Mouse (Mus musculus): ENCODE data around the gene Ccna2.
A peak's percentile ranks its signal among the peaks of the same experiment; 100 is the strongest.
"Not testable (repeated sequence)": the region's sequence is repeated elsewhere in the genome, so short reads cannot be mapped to it uniquely, and the experiment has no call there.

Gene Ccna2

DNA sequence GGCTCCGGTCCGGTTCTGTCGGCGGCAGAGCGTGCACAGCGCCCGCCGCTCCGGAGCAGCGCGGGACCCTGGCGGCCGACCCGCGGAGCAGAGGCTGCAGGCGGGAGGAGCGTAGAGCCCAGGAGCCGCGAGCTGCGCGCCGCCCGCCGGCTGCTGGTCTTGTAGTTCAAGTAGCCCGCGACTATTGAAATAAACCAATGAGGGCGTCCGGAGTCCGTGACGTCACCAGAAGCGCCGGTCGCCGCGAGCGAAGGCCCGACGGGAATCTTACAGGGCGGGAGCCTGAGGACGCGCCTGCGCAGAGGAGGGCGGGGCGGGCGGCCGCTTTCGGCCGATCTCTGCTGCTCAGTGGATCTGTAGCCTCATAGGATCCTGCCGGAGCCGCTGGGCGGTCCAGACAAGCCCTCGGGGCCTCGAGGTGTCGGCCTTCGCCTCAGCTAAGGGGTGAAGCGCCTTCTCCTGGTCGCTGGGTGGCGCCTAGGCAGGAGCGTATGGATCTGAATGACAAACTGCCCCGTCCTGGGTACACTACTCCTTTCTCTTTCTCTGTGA lies at the start of gene Ccna2:
TSS of gene Ccna2 (minus strand) at position 324 of the 552 bp plus-strand sequence.
- peak; percentile 98 for DNase-seq (ENCODE audit: low read depth, low spot score)

DNA sequence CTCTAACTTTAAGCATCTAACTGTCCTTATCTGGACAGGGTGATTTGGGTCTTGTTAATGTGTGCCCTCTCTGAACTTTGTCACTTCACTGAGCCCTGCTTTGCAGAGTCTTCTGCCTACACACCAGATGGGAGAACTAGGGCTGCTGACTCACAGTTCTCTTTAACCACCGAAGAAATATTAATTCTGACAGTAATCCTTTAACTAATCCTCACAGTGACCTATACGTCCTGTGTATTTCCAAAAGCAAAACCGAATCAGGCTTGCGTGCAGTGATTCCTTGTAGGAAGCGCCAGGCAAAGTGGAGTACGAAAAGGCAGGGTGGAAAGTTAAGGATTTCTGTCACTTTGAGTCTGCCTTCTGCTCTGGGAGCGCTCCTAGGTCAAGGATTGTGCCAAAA lies 46.2 kb upstream of the Ccna2 start:
- DNase-seq (ENCODE audit: low read depth, low spot score) = no peak

DNA sequence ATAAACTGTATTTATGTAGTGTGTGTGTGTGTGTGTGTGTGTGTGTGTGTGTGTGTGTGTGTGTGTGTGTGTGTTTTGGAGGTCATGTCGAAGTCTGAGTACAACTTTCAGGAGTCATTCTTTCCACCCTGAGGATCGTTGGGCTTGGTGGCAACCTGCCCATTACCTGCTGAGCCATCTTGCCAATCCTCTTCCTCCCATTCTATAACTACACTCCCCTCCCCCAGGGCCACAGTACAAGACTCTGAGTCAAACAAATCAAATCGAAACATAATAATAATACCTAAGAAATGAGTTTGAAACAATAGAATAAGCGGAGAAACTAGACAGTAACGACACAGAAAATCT lies 41.9 kb upstream of the Ccna2 start:
- no peak for DNase-seq (ENCODE audit: low read depth, low spot score)

DNA sequence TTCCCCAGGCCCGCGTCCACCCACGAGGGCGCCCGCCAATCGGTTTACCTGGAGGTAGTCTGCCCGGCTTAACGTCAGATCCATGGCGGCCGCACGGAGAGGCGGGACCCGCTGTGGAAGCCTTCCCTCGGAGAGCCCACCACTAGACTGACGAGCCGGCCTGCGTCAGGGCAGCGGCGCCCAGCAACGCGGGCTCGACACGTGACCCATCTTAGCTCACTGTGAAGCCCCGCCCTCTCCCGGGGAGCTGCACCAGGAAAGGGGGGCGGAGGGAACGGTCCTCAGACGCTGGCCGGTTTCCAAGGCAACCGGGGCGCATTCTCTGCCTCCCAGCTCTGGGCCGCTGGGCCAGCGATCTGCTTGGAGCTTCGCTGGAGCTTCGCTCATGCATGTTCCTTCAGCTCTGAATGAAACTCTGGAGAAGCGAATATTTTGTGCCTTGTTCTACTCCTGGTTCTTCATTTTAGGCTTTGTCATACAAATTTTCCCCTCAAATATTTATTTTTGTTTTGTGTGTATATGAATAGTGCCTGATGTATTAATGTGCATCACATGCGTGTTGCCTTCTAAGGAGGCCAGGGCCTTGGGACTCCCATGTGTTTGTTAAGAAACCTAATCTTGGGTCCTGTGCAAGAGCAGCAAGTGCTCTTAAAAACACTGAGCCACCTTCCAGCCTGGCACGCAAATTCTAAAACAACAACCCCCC lies 41.4 kb upstream of the Ccna2 start, which contains the start of gene Bbs7:
TSS of gene Bbs7 (minus strand) at position 276 of the 706 bp plus-strand sequence.
- peak; percentile 86 for DNase-seq (ENCODE audit: low read depth, low spot score)

DNA sequence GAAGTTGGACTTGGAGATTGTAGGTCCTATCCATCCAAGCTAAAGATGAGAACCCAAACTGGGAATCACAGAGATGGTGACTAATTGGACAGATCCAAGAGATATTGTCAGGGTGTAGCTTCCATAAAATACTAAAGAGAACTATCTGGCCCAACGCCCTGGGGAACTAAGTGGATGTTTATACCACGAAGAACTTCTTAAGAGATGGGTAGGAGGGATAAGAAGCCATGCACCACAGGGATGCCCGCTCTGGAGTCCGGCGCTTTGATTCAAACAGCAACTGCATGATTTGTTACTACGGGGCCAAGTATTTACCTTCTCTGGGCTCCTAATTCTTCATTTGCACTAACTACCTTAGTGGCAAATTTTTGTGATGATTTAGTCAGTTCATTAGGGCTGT lies 40.7 kb upstream of the Ccna2 start:
- no peak for DNase-seq (ENCODE audit: low read depth, low spot score)

DNA sequence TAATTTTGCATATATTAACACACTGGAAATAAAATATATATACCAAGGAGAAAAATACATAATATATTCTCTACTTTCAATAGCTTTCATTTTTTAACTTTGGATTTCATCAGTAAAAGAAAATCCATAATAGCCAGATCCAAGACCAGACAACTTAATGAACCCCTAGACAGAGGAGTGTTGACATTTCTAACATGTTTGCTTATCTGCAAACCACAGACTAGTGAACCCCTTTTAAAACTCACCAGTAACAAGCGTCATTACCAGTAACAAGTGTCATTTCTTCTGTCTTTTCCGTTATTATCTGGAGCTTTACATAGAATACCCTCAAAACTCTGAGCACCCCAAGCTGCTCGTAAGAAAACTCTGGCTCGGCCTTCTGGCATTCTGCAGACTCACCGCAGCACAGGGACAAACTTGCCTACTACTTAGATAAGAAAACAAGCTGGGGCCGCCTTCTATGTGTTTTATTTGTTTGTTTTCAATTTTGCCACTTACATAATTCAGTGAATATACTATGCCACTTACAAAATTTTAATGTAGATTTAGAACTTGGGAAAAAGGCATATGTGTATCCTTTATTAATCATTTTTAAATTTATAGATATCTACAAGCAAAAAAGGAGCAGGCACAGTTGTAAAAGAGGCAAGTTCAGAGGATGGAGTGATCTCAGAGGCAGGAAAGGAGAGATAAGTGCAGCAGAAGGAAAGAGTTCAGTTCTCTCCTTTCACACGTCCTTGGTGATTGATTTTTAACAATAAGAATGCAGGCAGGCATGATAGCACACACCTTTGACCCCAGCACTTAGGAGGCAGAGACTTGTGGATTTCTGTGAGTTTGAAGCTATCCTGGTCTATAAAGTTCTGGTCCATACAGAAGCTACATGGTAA lies 34.2 kb upstream of the Ccna2 start:
- DNase-seq (ENCODE audit: low read depth, low spot score) = no peak

DNA sequence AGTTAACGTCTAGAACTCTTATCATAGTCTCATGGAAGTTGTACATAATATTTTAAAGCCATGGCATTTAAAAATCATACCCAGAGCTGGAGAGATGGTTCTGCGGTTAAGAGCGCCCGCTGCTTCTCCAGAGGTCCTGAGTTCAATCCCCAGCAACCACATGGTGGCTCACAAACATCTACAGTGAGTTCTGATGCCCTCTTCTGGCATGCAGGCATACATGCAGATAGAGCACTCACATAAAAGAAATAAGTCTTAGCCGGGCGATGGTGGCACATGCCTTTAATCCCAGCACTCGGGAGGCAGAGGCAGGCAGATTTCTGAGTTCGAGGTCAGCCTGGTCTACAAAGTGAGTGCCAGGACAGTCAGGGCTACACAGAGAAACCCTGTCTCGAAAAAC lies 27.8 kb upstream of the Ccna2 start:
- not testable (repeated sequence) for DNase-seq (ENCODE audit: low read depth, low spot score)

DNA sequence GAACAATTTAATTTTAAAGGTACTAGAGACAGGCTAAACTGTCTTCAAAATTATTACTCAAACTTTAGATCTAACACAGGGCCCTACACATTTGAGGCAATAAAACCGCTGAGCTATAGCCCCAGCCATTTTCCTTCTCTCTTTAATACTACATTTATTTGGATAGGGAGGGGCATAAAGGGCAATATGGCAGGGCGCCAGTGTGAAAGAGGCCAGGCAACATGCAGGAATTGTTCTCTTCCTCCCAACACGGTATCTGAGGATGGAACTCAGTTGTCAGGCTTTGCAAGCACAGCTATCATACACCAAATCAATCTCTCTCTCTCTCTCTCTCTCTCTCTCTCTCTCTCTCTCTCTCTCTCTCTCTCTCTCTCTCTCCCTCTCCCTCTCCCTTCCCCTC lies 26.9 kb upstream of the Ccna2 start:
- DNase-seq (ENCODE audit: low read depth, low spot score) = no peak

DNA sequence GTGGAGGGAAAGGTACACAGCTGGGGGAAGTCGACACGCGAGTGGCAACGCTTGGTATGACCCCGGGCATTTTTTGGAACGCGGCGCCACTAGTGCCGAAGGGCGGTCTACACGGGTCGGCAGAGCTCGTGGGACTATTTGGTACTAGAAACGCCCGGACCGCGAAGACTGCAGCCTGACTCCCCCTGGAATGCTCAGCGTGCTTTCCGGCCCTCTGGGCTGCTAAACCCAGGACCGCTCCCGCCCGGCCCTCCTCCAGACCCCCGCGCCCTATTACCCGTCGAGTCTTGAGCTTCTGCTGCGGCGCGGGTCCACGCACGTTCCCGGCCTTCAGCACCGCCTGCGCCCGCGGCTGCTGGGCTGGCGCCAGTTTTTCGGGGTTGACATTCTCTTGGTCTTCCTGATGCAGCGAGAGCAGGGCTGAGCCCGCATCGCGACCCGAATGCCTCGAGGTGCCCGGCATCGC lies 556 bp downstream of the Ccna2 start:
- no peak for DNase-seq (ENCODE audit: low read depth, low spot score)

DNA sequence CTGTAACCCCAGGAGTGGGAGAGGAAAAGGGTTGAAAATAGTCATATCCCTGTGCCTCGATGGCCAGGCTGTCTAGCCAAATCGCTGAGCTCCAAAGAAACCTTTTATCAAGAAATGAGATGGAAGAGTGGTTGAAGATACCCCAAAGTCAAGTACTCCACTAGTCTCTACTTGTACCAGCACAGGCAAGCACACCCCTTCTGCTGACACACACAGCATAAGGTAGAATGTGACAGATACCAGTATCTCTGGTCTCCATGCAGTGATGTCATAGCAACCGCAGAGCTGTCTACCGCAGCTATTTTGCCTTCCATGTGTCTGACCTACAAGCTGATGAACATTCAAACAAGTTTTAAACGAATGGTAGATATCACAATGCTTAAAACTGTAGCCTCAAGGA lies 2.1 kb downstream of the Ccna2 start:
- DNase-seq (ENCODE audit: low read depth, low spot score) = no peak

DNA sequence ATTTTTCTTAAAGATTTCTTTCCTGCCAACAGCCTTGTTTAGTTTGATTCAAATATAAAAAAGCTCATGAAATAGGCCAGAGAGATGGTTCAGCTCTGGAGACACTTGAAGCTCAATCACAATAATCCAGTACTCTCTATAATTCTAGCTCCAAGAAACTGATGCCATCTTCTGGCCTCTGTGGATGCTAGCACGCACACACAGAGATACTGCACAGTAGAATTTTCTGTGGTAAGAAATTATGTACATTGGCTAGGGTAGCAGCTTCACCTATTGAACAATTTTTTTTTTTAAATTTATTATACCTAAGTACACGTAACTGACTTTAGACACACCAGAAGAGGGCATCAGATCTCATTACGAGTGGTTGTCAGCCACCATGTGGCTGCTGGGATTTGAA lies 8.3 kb downstream of the Ccna2 start:
- DNase-seq (ENCODE audit: low read depth, low spot score) = no peak

DNA sequence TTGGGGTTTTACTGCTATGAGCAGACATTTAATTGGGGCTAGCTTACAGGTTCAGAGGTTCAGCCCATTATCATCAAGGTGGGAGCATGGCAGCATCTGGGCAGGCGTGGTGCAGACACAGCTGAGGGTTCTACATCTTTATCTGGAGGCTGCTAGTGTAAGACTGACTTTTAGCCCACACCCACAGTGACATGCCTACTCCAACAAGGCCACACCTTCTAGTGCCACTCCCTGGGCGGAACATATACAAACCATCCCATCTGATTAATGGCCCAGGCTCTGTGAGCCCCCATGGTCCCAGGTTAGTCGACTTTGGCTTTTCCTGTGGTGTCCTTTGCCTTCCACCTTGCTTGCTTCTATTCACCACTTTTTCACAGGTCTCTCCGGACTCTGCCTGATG lies 12.3 kb downstream of the Ccna2 start:
- DNase-seq (ENCODE audit: low read depth, low spot score) = no peak

DNA sequence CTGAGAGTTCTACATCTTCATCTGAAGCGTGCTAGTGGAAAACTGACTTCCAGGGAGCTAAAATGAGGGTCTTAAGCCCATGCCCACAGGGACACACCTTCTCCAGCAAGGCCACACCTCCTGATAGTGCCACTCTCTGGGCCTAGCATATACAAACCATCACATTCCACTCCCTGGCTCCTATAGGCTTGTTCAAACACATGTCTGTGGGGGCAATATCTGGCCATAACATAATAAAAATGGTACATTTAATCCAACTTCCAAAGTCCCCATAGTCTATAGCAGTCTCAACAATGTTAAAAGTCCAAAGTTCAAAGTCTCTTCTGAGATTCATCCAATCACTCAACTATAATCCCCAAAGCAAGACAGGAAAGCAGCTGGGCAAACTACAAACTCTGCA lies 14.3 kb downstream of the Ccna2 start:
- DNase-seq (ENCODE audit: low read depth, low spot score) = no peak

DNA sequence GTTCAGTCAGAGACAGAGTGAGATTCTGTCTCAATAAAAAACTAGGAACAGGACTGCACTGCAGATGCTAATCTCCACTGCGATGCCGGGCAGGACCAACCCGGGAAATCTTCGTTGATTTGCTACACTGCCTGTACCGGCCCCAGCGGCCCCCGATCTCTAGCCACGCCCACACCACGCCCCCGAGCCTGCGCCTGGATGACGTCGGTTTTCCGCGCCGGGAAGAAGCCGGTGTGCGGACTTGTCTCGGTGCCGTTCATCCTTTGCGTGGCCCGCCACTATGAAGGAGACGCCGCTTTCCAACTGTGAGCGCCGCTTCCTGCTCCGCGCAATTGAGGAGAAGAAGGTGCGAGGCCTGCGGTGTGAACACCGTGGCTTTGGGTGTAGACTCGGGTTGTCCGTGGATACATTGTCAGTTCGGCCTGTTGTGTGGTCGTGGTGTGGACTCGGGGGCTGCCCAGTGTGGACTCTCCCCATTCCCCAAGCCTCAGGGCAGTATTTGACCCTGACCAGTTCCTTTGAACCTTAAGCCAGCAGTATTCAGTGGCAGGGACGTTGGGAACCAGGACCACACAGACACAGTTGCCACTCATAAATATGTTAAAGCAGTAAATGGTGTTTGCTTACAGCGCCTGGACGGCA lies 19.4 kb downstream of the Ccna2 start, which contains the start of gene Exosc9:
TSS of gene Exosc9 (plus strand) at position 201 of the 642 bp plus-strand sequence.
- DNase-seq (ENCODE audit: low read depth, low spot score) = peak; percentile 78

DNA sequence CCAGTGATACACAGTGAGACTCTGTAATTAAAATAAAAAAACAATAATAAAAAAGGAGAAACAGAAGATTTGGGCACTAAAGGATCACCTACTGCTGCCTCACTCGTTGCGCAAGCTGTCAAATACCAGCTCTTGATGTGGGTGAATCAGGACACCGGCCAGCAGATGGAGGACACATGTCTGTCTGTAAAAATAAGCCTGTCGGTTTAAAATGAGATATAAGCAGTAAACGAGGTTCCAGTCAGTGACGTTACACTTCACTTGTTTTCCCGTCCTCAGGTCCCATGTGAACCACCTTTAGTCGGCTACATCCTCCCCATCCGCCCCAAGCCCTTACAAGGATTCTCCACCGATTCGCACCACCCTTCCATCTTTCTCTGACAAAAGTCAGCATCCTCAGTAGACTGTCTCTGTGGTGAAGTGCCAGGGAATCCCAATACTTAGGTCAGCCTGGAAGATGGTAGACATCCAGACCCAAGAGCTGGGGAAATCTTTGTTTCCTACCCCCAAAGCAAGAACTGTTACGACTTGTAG lies 20.0 kb downstream of the Ccna2 start:
- no peak for DNase-seq (ENCODE audit: low read depth, low spot score)

DNA sequence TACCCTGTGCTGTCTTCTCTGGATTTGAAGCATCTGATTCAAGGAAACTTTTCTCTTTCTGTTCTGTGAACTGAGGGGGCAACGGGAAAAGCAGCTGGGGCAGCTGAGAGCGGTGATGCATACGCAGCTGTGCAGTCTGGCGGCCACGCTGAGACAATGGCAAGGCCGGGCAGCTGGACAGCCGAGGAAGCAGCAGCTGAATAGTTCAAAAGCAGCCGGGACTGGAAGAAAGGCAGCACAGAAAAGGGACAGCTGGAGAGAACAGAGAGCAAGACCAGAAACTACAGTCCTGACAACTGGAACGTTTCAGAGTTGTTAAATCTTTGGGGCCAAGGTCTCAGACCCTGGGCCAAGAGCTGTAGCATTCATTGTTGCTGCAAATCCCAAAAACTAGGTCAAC lies 20.6 kb downstream of the Ccna2 start:
- peak; percentile 46 for DNase-seq (ENCODE audit: low read depth, low spot score)

DNA sequence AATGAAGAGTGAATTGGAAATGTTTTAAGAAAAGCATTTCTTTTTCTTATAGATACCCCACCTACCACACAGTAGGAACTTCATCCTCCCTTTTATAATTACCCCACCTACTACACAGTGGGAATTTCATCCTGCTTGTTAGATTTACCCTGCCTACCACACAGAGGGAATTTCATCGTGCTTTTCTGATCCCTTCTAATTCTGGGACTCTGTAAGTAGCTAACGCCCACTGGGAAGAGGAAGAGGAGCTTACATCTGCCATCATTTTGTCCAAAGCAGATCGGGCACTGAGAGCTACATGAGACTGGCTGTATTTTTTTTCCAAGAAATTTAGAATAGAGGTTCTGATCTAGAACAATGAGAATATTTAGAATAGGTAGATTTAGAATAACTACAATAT lies 27.0 kb downstream of the Ccna2 start:
- DNase-seq (ENCODE audit: low read depth, low spot score) = no peak

DNA sequence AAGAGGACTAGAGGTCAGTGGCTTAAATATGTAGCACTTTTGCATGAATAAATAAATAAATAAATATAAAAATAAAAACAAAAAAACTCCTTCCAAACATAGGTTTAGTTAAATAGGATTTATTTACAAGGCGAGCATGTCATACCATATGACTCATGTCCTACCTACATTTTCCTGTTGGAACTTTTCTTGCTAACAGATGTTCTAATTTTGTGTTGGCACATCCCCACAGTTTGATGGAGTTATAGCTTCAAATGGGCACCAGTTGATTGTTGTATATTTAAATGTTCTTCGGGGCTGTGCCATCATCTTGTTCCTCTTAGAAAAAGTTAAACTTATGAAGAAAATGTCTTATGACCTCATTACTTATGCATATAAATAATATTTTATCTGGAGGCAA lies 30.6 kb downstream of the Ccna2 start:
- DNase-seq (ENCODE audit: low read depth, low spot score) = no peak

DNA sequence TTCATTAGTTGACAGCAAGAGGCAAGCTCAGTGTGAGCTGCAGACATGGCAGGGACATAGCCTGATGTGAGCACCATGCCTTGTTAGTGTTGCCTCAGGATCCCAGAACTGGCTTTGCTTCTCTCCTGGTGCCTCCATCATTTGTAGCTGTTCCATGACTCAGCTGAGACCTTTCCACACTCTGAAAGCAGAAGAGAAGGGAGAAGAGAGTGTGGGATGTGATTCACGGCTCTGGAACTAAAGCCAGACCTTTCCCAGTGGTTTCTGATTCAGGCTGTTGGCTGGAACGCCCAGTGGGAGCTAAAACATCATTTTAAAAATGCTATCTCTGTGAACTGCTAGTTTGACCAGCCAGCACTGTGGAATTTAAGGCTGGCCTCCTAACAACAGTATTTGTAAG lies 31.2 kb downstream of the Ccna2 start:
- peak; percentile 25 for DNase-seq (ENCODE audit: low read depth, low spot score)

DNA sequence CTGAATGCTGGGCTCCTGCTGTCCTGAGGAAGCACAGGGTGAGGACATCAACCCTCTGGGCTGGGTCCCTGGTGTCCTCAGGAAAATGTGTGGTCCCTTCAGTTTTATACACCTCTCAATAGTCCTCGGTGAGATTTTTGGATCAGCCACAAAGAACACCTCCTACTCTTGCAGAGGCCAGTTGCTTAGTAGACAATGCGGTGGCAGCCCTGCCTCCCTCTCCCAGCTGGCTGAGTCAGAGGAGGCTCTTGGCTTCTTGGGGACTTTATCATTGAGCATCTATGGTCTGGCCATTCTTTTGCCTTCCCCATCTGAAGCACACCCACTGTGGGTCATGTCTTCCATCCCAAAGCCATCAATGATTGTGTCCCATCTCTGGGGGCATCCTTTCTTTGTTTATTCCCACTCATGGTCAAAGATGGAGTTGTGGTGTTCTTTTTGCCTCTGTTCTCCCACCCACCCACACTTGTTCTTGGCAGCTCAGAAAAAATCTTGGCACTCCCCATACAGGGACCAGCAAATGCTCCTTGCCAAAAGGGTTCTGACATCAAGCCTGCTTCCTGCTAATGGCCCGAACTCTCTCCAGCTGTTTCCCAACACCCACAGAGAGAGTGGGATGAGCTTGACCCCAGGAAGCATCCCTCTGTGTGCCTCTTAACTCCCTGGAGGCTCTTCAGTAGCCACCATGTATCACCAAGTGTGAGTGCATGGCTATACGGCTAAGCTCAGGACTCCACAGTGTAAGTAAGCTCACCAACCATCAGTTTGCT lies 34.1 kb downstream of the Ccna2 start:
- DNase-seq (ENCODE audit: low read depth, low spot score) = peak; percentile 10

DNA sequence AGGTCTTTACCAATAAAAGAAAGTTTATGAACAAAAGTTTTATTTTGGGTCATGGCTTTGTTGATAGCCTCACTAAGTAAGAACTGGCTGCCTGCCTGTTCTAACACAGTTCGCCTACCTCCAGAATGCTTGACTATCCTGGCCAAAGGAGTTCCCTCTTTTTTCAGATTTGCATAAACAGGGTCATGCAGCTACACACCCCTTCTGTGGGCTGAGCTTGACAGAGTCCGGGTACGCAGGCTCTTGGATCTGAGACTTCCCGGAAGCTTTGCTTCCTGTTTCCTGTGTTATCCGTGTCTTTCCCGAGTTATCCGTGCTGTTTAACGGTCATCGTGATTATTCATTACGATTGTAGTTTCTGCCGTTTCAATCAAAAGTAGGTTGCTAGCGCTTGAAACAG lies 35.9 kb downstream of the Ccna2 start:
- no peak for DNase-seq (ENCODE audit: low read depth, low spot score)
